Mouse (Mus musculus): Measurements from ENCODE around the gene Armcx1.
"Not testable (repeated sequence)": the region's sequence is repeated elsewhere in the genome, so short reads cannot be mapped to it uniquely, and the experiment has no call there.

Gene Armcx1

DNA sequence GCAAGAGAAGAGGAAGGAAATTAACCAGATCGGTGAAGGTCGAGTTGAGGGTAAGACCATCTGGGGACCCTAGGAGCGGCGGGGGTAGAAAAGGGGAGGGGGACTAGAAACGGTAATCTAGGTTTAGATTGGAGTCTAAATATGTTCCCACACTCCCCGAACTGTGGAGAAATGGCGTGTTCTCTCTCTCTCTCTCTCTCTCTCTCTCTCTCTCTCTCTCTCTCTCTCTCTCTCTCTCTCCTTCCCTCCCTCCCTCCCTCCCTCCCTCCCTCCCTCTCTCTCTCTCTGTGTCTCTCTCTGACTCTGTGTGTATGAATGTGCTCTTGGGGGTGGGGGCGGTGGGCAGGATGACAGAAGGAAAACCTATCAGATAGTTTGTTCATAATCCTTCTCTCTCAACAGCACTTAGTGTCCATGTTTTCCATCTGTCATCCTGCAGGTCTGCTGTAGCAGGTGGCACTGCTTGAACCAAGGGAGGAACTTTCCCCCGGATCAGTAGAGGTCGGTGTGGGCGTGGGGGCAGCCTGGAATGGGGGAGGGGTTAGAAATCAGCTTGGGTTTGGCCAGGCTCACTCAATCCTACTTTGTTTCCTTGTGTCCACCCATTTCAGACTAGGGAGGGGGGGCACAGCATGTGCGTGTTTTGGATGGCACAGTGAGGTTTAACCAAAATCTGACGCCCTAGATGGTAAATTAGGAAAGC is 39.7 kb downstream of the Armcx1 start:
- no peak for DNase-seq (ENCODE audit: low read depth, low spot score)

DNA sequence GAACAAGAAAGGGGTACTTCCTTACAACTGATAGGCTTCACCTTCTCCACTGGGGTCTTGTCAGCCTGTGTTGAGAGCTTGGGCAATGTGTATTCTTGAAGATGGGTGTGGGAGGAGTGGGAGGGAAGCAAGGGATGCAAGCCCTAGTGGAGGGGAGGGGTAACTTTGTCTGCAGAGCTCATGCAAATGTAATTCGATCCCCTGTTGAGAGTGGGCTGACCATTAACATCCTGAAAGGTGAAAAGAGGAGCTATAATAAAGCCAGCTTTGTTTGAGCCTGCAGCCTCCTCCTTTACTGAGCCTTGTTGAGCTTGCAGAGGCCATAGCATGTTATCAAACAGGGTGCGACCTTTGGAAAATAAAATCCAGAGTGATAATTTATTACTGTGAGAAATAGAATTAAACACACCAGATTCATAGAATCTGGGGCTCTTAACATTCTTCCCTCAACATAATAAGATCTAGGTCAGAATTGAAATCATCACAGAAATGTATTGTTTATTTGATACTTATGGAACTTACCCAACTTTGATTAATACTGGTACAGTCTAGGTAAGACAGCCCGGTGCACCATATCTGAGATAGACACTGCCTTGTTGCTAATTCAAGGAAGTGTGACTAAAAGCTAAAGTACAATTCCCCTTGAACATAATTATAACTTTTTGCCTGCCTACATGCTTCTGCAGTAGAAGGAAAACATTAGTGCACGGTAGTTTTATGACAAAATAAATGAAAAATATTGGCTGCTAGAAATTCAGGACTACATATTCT is 45.9 kb downstream of the Armcx1 start:
- DNase-seq (ENCODE audit: low read depth, low spot score), result not testable (repeated sequence)

All from A20 (cell line).